Mouse (Mus musculus): Measurements from ENCODE around the gene Gm42517.

Gm42517 gene

DNA sequence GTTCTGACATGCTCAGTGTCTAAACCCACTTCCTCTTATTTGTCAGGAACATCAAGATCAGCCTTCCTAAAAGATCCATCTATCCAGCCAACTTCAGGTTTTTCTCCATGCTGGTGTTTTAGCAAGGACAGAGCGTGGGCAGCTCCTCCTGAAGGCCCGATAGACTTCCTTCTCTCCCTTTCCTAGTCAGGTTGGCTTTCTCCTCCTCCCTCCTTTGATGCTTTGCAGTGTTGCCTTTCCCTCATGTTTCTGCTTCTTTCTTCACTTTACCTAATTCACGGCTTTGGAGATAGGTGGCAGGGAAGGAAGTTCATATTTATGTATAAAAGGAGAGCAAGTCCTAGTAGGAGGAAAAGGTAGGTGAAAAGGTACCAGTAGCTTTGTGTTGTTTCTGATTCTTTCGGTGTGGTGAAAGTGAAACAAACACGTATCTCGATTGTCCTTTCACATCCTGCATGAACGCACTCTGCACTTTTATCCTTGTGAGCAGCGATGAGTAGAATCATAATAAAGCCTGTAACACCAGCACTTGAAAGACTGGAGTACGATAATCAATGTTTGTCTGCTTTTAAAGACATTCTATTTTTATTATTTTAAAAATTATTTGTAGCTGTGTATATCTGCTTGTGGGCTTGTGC, 18.1 kb downstream of the Gm42517 start:
- no peak for DNase-seq (ENCODE audit: low spot score)

DNA sequence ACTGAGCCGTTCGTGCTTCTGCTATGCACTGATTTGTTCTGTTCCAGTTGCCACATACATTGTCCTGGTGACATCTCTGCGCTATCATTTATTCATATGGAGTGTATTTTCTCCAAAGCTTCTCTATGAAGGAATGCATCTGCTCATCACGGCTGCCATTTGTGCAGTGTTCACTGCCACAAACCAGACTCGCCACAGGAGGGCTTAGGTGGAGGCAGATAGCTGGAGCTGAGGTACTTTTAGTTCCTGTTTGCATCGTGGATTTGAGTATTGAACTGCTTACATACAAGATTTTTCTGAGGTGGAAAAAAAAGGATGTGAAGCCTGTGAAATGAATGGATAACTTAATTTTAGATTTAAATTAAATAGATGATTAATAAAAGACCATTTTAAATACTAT, 19.9 kb downstream of the Gm42517 start:
- no peak for DNase-seq (ENCODE audit: low spot score)

DNA sequence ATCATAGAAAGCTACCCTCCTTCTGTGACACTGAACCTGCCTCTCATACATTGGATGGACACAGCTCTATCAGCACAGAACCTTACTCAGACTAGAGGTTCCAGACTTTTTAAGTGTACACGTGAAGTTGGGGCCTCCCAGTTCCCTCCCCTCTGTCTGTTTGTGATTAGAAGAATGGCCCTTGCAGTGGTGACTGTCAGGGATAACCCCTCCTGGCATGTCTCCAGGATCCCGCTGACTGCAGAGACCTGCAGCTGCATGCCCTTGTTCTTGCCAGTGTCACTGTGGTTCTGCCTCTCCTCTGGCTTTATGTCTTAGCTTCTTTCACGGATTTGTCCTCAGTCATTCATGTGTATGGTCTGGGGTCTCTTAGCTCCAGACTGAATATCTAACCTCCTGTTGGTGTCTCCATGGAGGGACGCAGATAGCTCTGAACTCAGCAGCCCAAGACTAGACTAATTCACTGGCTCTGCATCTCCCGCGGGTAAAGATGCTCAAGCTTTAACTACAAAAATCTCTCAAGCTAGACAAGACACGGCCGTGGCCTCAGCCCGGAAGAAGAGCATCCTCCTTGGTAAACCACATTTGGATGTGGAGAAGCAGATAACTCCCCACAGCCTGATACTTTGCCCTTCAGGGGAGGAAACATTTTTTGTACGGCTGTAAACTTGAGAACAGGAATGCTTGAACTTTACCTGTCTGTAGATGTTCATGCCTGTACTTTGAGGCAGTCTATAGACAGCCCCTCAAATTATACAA, 22.2 kb downstream of the Gm42517 start:
- no peak for DNase-seq (ENCODE audit: low spot score)

DNA sequence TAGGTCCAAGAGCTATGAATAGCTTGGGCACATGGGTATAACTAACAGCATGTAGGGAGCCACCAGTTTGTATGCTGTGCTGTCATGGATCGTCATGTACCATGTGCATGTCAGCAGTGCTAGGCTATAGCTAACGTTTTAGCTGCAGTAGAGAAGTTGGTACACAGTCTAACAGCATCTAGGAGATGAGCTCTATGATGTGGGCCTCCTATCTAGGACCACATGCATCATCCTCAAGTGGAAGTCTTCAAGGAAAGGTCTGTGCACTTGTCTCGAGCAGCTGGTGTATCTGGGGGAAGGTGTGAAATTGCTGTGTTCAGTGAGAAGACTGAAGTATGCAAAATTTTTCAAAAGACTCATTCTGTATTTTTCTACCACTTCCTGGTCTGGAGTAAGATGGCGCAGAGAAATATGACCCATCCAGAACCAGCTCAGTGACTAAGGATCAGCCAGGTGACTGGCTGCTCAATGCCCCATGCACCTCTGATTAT, 24.0 kb downstream of the Gm42517 start:
- no peak for DNase-seq (ENCODE audit: low spot score)

DNA sequence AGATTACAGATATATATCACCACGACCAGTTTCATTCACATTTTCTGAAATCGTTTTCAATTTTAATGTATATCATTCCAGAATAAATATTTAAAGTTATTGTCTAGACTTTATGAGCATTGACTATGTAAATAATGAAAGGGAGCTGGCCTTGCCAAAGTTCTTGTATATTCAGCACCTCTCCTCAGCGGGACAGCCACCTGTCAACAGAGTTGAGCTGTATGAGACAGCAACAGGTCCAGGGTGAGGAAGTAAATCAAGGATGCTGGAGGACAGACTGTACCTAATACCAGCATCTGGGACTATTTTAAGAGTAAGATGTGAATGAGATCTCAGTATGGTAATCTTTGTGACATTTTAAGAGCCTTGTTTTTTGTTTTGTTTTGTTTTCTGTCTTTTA, 29.7 kb downstream of the Gm42517 start:
- no peak for DNase-seq (ENCODE audit: low spot score)

DNA sequence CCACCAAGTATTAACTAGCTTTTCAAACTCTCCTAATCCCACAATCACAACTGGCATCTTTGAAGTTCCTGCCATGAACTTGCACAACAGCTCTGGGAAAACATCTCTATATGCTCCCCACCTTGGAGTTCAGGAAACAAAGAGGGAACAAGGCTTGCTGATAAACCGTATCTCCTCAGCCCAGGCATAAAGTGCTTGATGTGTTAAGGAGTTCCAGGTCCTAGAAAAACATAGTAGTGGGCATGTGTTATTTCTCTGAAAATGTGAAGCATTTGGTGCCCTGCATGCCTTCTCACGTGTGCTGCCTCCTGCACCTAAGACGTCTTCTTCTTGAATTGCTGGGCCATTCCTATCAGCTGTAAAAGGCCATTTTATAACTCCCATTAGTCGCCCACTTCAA, 30.3 kb downstream of the Gm42517 start:
- DNase-seq (ENCODE audit: low spot score), result no peak

DNA sequence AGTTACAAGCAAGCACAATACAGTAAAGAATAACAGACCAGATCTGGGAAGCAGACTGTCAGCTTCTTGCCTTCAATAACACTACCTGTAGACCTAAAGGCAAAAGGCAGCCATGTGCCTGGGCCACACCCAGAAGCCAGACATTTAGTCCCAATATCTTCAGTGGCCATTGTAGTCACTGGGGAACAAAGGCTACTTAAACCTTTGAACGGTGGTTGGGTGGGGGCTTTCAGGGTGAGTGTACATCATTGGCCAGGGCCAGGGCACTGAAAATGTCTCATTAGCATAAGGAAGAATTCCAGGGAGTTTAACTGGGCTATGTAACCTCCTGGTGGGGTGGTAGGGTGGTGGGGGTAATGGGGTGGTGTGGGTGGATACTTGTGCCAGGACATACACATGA, 36.7 kb downstream of the Gm42517 start:
- DNase-seq (ENCODE audit: low spot score), result no peak
